Mouse (Mus musculus): Measurements from ENCODE around the gene Rnf135.

The Rnf135 gene

DNA sequence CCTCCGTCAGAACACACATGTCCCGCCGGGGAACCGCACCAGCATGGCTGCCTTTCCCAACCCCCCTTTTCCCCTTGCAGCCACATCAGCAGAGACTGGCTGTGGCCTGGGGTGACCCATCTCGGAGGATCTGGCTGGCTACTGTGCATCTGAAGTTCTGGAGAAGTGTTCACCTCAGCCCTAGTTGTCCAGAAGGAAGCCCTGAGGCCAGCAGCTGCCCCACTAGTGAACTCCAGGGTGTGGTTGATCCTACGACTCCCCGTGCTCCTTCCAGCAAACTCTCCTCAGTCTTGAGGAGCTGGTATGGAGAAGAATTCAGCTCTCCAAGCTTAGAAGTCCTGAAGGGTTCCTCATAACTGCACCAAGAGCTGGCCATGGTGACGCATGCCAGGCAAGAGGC lies 5.3 kb upstream of the Rnf135 start:
- no peak for TF ChIP-seq GATA4 (IDR thresholded peaks at IDR 0.05; ENCODE audit: insufficient replicate concordance, low read length)

GRCm38 (mm10) chr11:80181021-80181749 lies 2.5 kb upstream of the Rnf135 start:
- no peak for TF ChIP-seq GATA4 (IDR thresholded peaks at IDR 0.05; ENCODE audit: insufficient replicate concordance, low read length)

DNA sequence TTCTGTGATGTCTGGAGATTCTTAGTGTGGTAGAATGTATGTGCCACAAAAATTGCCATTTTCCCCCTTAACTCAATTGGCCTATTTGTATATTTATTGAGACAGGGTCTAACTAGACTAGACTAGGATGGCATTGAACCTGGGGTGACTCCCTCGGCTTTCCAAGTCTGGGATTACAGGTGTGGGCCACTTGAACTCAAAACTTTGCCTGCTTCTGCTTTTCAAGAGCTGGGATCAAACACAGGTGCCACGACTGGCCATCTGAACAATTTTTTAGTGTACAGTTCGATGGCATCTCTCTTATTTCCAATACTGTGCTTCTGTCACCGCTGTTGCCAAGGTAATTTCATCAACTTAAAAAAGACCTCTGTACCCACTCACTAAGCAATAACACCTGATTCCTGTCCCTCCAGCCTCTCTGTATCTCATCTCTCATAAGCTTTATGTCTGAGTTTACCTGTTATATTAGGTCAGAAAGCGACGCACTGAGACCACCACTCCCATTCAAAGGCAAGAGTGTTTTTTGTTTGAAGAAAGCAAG lies 950 bp downstream of the Rnf135 start:
- no peak for TF ChIP-seq GATA4 (IDR thresholded peaks at IDR 0.05; ENCODE audit: insufficient replicate concordance, low read length)

DNA sequence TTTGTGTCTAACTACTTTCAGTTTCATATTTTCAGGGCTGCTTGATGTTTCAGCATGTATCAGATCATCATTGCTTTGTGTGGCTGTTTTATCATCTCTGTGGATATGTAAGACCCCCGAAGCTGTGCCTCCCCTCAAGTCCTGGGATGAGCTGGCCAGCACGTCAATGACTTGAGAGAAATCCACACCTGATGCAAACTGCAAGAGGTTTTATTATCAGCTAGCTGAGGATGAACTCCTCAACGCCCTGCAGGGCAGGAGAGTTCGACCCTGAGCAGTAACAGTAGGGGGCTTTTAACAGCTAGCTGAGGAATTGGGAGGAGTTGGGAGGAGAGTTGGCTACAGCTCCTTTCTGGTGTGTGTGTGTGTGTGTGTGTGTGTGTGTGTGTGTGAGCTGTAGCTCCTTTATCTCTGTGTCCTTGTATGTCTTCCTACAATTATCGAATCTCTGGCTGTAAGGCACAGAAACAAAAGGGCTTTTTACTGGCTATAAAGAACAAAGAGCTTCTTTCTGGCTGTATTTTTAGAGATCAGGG lies 1.9 kb downstream of the Rnf135 start:
- peak; percentile 35; the same call in 1 of the 2 replicates for TF ChIP-seq GATA4 (IDR thresholded peaks at IDR 0.05; ENCODE audit: insufficient replicate concordance, low read length)

DNA sequence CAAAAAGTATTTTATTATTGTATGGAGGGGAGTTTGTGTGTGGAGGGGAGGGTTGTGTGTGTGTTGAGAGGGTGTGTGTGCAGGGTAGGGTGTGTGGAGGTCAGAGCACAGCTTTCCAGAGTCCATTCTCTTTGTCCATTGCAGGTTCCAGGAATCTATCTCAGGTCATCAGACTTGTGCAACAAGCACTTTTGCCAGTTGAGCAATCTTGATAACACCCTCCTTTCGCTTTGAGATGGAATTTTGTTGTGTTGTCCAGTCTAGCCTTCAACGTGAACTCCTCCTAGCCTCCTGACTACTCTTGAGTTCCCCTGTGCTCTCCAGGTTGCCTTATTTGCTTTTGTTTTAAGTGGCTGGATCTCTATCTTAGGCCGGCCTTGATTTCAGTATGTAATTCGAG lies 6.6 kb downstream of the Rnf135 start:
- peak; percentile 95 for TF ChIP-seq GATA4 (IDR thresholded peaks at IDR 0.05; ENCODE audit: insufficient replicate concordance, low read length)

DNA sequence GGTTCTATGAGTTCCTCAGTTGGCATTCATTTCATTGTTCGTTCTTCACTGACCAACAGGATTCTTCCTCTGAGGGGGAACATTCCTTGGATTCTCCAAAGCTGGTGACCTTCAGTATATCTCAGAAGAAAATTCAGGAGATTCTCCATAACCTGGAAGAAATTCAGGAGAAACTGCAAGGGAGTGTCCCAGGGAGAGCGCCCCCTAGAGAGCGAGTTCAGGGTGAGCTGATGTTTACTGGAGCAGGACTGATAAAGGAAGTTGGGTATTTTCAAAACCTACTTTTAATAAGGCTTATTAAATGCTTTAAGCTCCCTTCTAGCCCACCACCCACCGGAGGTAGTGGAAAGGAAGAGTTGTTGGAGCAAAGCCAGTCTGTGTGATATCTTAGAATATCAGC lies 10.2 kb downstream of the Rnf135 start:
- TF ChIP-seq GATA4 (IDR thresholded peaks at IDR 0.05; ENCODE audit: insufficient replicate concordance, low read length): no peak

DNA sequence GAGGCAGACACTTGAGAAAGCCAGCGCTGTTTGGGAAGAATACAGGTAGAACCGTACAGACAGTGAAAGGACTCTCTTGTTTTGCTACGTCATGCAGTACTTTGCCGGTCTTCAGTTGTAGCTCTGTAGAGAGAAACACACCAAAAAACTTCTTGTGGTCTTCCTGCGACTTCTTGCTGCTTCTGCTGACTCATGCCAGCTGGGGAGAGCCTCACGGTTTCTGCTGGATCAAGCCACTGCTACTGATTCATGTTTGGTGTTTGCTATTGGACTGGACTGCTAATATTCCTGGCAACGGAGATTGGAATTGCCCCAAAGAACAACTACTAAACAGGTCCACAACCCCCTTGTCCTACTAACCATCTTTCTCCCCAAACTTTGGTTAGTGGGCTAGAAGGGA lies 12.7 kb downstream of the Rnf135 start:
- TF ChIP-seq GATA4 (IDR thresholded peaks at IDR 0.05; ENCODE audit: insufficient replicate concordance, low read length): no peak

GRCm38 (mm10) chr11:80199316-80199715 lies 15.7 kb downstream of the Rnf135 start:
- TF ChIP-seq GATA4 (IDR thresholded peaks at IDR 0.05; ENCODE audit: insufficient replicate concordance, low read length): no peak

- no peak for TF ChIP-seq GATA4 (IDR thresholded peaks at IDR 0.05; ENCODE audit: insufficient replicate concordance, low read length)
Measured at GRCm38 (mm10) chr11:80199773-80200172, 16.1 kb downstream of the Rnf135 start.

- TF ChIP-seq GATA4 (IDR thresholded peaks at IDR 0.05; ENCODE audit: insufficient replicate concordance, low read length): no peak
Measured at GRCm38 (mm10) chr11:80200326-80200725, 16.7 kb downstream of the Rnf135 start.

- 0 out of 2 replicates have a peak, but pooled peaks have one; percentile 16 for TF ChIP-seq GATA4 (IDR thresholded peaks at IDR 0.05; ENCODE audit: insufficient replicate concordance, low read length)
Measured at GRCm38 (mm10) chr11:80202296-80202695, 18.6 kb downstream of the Rnf135 start.

DNA sequence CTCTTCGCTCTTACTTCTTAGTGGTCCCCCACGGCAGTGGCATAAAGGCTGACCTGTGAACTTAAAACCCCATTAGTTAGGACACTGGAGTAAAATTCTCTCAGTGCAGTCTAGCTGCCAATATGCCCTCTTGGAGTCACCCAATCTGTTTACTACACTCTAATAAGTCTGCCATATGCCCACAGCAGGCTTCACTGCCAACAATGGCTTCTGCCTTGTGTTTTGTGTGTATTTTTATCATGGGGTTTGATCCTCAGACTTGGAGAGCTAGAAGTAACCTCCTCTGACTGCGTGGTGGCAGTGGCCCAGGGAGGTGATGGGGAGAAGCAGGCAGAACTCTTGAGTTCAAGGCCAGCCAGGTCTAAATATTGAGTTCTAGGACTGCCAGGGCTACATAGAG lies 20.4 kb downstream of the Rnf135 start:
- TF ChIP-seq GATA4 (IDR thresholded peaks at IDR 0.05; ENCODE audit: insufficient replicate concordance, low read length): no peak

- no peak for TF ChIP-seq GATA4 (IDR thresholded peaks at IDR 0.05; ENCODE audit: insufficient replicate concordance, low read length)
Measured at GRCm38 (mm10) chr11:80204941-80205340, 21.3 kb downstream of the Rnf135 start.

DNA sequence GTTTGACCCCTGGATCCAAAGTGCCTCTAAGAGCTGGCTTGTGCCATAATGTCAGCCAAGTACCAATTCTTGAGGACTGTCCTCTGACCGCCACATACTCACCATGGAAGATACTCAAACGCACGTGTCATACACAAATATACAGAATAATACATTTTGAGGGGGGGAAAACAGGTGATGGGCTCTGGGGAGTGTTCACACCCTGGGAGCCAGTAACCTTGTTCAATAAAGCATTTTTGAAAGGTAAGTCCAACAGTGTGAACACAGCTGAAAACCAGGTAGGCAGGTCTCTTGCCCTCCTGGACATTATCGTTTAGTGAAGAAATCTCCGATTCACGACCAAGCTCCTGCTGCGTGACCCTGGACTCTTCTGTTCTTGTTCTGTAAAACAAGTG lies 24.8 kb downstream of the Rnf135 start:
- TF ChIP-seq GATA4 (IDR thresholded peaks at IDR 0.05; ENCODE audit: insufficient replicate concordance, low read length): no peak

- TF ChIP-seq GATA4 (IDR thresholded peaks at IDR 0.05; ENCODE audit: insufficient replicate concordance, low read length): peak; percentile 83; the same call in 1 of the 2 replicates
Measured at GRCm38 (mm10) chr11:80208860-80209800, 25.5 kb downstream of the Rnf135 start, which contains the start of gene Rhot1. Gene Rhot1 (plus strand): TSS chr11:80209019.
